Mouse (Mus musculus) MEL (cell line): ENCODE data around the gene Stk11. TPM values are rescaled to one million over a fixed set of nuclear protein-coding genes. Genes with fewer than 3 reads are reported as not detected.

Experiments
- DNase-seq: peaks from one replicate; pipeline ENCODE4 v3.0.0; 2011; ENCODE audit warnings: low read depth, low spot score
- H3K27ac ChIP-seq: 2 replicates; pipeline ENCODE4 v1.5.1; 2012; ENCODE audit warnings: low read depth, mild to moderate bottlenecking, control low read depth, low read length, moderate library complexity; ENCODE audit not compliant: control insufficient read depth
- H3K27me3 ChIP-seq, 2 experiments: fragments of 150-350 bp in 1 of 2; sonication (generic) in 1 of 2; 2 replicates each; pipeline ENCODE4 v1.6.1; 2012; ENCODE audit warnings: low read length in 2 of 2, mild to moderate bottlenecking in 2 of 2, improper control_type of control experiment in 1 of 2, moderate library complexity in 1 of 2; ENCODE audit not compliant: insufficient read depth in 2 of 2, control insufficient read depth in 1 of 2
- H3K36me3 ChIP-seq, 2 experiments: 2 replicates each; pipeline ENCODE4 v1.6.1; 2012 to 2014; ENCODE audit warnings: low read length in 2 of 2, improper control_type of control experiment in 1 of 2, inconsistent platforms in 1 of 2, mild to moderate bottlenecking in 1 of 2; ENCODE audit not compliant: insufficient read depth in 2 of 2, control insufficient read depth in 1 of 2
- H3K4me1 ChIP-seq, 2 experiments: fragments of 150-350 bp in 1 of 2; sonication (generic) in 1 of 2; 2 replicates each; pipeline ENCODE4 v1.6.1; 2012; ENCODE audit warnings: low read length in 2 of 2, improper control_type of control experiment in 1 of 2, mild to moderate bottlenecking in 1 of 2; ENCODE audit not compliant: insufficient read depth in 2 of 2, control insufficient read depth in 1 of 2
- H3K4me3 ChIP-seq, 2 experiments: fragments of 150-350 bp in 1 of 2; sonication (generic) in 1 of 2; 2 replicates each; pipeline ENCODE4 v1.5.1; 2012; ENCODE audit warnings: low read depth in 2 of 2, low read length in 2 of 2, mild to moderate bottlenecking in 2 of 2, moderate library complexity in 2 of 2, control low read depth in 1 of 2, improper control_type of control experiment in 1 of 2; ENCODE audit not compliant: control insufficient read depth in 1 of 2, insufficient read depth in 1 of 2
- H3K79me2 ChIP-seq: 2 replicates; pipeline ENCODE4 v1.6.1; 2012; ENCODE audit warnings: mild to moderate bottlenecking, low read length, moderate library complexity; ENCODE audit not compliant: control insufficient read depth, poor library complexity, insufficient read depth
- H3K9ac ChIP-seq: 2 replicates; pipeline ENCODE4 v1.6.1; 2012; ENCODE audit warnings: low read depth, mild to moderate bottlenecking, control low read depth, low read length, moderate library complexity; ENCODE audit not compliant: control insufficient read depth, poor library complexity, severe bottlenecking
- H3K9me3 ChIP-seq: fragments of 150-350 bp; sonication (generic); replicated peaks from 2 replicates; pipeline ENCODE4 v1.6.1; 2012; ENCODE audit warnings: mild to moderate bottlenecking, low read length, improper control_type of control experiment, moderate library complexity; ENCODE audit not compliant: insufficient read depth
- BHLHE40 ChIP-seq: IDR thresholded peaks from 2 replicates; pipeline ENCODE4 v1.6.1; 2012; ENCODE audit warnings: low read depth, mild to moderate bottlenecking, inconsistent platforms, low read length, improper control_type of control experiment, borderline replicate concordance
- CHD2 ChIP-seq: IDR thresholded peaks from 2 replicates; pipeline ENCODE4 v1.6.1; 2011; ENCODE audit warnings: low read length, improper control_type of control experiment
- CTCF ChIP-seq, 3 experiments: IDR thresholded peaks in 2 of 3; conservative IDR thresholded peaks in 1 of 3; 2 replicates each; pipeline ENCODE4 v1.5.1; 2011 to 2012; ENCODE audit warnings: low read length in 3 of 3, low read depth in 2 of 3, mild to moderate bottlenecking in 2 of 3, improper control_type of control experiment in 1 of 3, inconsistent platforms in 1 of 3, mixed read lengths in 1 of 3, moderate library complexity in 1 of 3; ENCODE audit not compliant: control insufficient read depth in 1 of 3, insufficient read depth in 1 of 3, poor library complexity in 1 of 3, severe bottlenecking in 1 of 3
- E2F4 ChIP-seq: IDR thresholded peaks from 2 replicates; pipeline ENCODE4 v1.6.1; 2011; ENCODE audit warnings: low read depth, low read length, improper control_type of control experiment, borderline replicate concordance
- ELF1 ChIP-seq: IDR thresholded peaks from 2 replicates; pipeline ENCODE4 v1.6.1; 2014; ENCODE audit warnings: low read depth, mild to moderate bottlenecking, inconsistent platforms, low read length, improper control_type of control experiment, moderate library complexity
- ETS1 ChIP-seq: IDR thresholded peaks from 2 replicates; pipeline ENCODE4 v1.6.1; 2012; ENCODE audit warnings: low read depth, mild to moderate bottlenecking, inconsistent platforms, low read length, improper control_type of control experiment, moderate library complexity
- GABPA ChIP-seq: IDR thresholded peaks from 2 replicates; pipeline ENCODE4 v1.6.1; 2012; ENCODE audit warnings: low read depth, mild to moderate bottlenecking, inconsistent platforms, low read length, improper control_type of control experiment, moderate library complexity
- GATA1 ChIP-seq: IDR thresholded peaks from 2 replicates; pipeline ENCODE4 v1.6.1; 2011; ENCODE audit warnings: low read depth, low read length, improper control_type of control experiment
- HCFC1 ChIP-seq: IDR thresholded peaks from 2 replicates; pipeline ENCODE4 v1.6.1; 2012; ENCODE audit warnings: low read depth, mild to moderate bottlenecking, inconsistent platforms, low read length, improper control_type of control experiment, moderate library complexity
- KAT2A ChIP-seq: conservative IDR thresholded peaks from 2 replicates; pipeline ENCODE4 v1.6.1; 2012; ENCODE audit warnings: low read depth, low read length, improper control_type of control experiment, inconsistent platforms
- MAFK ChIP-seq: IDR thresholded peaks from 2 replicates; pipeline ENCODE4 v1.6.1; 2011; ENCODE audit warnings: low read depth, mild to moderate bottlenecking, low read length, improper control_type of control experiment, borderline replicate concordance
- MAX ChIP-seq: IDR thresholded peaks from 2 replicates; pipeline ENCODE4 v1.6.1; 2011; ENCODE audit warnings: low read length, improper control_type of control experiment
- MAZ ChIP-seq: IDR thresholded peaks from 2 replicates; pipeline ENCODE4 v1.6.1; 2012; ENCODE audit warnings: low read depth, mild to moderate bottlenecking, inconsistent platforms, low read length, improper control_type of control experiment
- MEF2A ChIP-seq: IDR thresholded peaks from 2 replicates; pipeline ENCODE4 v1.6.1; 2014; ENCODE audit warnings: low read depth, mild to moderate bottlenecking, inconsistent platforms, low read length, improper control_type of control experiment; ENCODE audit not compliant: poor library complexity, insufficient replicate concordance, severe bottlenecking; ENCODE audit errors: extremely low read depth
- MXI1 ChIP-seq: IDR thresholded peaks from 2 replicates; pipeline ENCODE4 v1.6.1; 2011; ENCODE audit warnings: mild to moderate bottlenecking, low read depth, low read length, improper control_type of control experiment
- MYB ChIP-seq: IDR thresholded peaks from 2 replicates; pipeline ENCODE4 v1.6.1; 2011; ENCODE audit warnings: mild to moderate bottlenecking, low read depth, low read length, improper control_type of control experiment
- MYC ChIP-seq: IDR thresholded peaks from 2 replicates; pipeline ENCODE4 v1.6.1; 2011; ENCODE audit warnings: low read depth, mild to moderate bottlenecking, low read length, improper control_type of control experiment, moderate library complexity
- NELFE ChIP-seq: IDR thresholded peaks from 2 replicates; pipeline ENCODE4 v1.6.1; 2011; ENCODE audit warnings: low read depth, low read length, improper control_type of control experiment
- NRF1 ChIP-seq: IDR thresholded peaks from 2 replicates; pipeline ENCODE4 v1.6.1; 2014; ENCODE audit warnings: low read depth, mild to moderate bottlenecking, inconsistent platforms, low read length, improper control_type of control experiment, moderate library complexity; ENCODE audit not compliant: poor library complexity, insufficient read depth, severe bottlenecking
- POLR2A ChIP-seq, 2 experiments: IDR thresholded peaks; 2 replicates each; pipeline ENCODE4 v1.6.1; 2011 to 2012; ENCODE audit warnings: low read length in 2 of 2, mild to moderate bottlenecking in 2 of 2, control low read depth in 1 of 2, improper control_type of control experiment in 1 of 2, low read depth in 1 of 2, moderate library complexity in 1 of 2; ENCODE audit not compliant: control insufficient read depth in 1 of 2, insufficient read depth in 1 of 2, poor library complexity in 1 of 2
- POLR2AphosphoS2 ChIP-seq: IDR thresholded peaks from 2 replicates; pipeline ENCODE4 v1.6.1; 2011; ENCODE audit warnings: low read length, improper control_type of control experiment
- POLR2AphosphoS5 ChIP-seq: IDR thresholded peaks from 2 replicates; pipeline ENCODE4 v1.6.1; 2012; ENCODE audit warnings: low read depth, borderline replicate concordance, mild to moderate bottlenecking, inconsistent platforms, low read length, moderate library complexity, mixed read lengths
- RAD21 ChIP-seq: IDR thresholded peaks from 2 replicates; pipeline ENCODE4 v1.6.1; 2011; ENCODE audit warnings: mild to moderate bottlenecking, low read depth, low read length, improper control_type of control experiment
- RCOR1 ChIP-seq: IDR thresholded peaks from 2 replicates; pipeline ENCODE4 v1.6.1; 2012; ENCODE audit warnings: low read depth, mild to moderate bottlenecking, inconsistent platforms, low read length, improper control_type of control experiment
- SIN3A ChIP-seq: IDR thresholded peaks from 2 replicates; pipeline ENCODE4 v1.6.1; 2012; ENCODE audit warnings: low read length, improper control_type of control experiment, inconsistent platforms
- SMC3 ChIP-seq: IDR thresholded peaks from 2 replicates; pipeline ENCODE4 v1.6.1; 2011; ENCODE audit warnings: low read depth, low read length, improper control_type of control experiment
- TAL1 ChIP-seq: IDR thresholded peaks from 2 replicates; pipeline ENCODE4 v1.6.1; 2012; ENCODE audit warnings: mild to moderate bottlenecking, inconsistent platforms, low read length, moderate library complexity, mixed read lengths
- TBP ChIP-seq: IDR thresholded peaks from 2 replicates; pipeline ENCODE4 v1.8.0; 2011; ENCODE audit warnings: low read depth, low read length, improper control_type of control experiment
- UBTF ChIP-seq: IDR thresholded peaks from 2 replicates; pipeline ENCODE4 v1.6.1; 2012; ENCODE audit warnings: low read depth, mild to moderate bottlenecking, inconsistent platforms, low read length, improper control_type of control experiment, moderate library complexity, borderline replicate concordance; ENCODE audit not compliant: insufficient read depth
- USF1 ChIP-seq: IDR thresholded peaks from 2 replicates; pipeline ENCODE4 v1.6.1; 2014; ENCODE audit warnings: low read depth, mild to moderate bottlenecking, inconsistent platforms, low read length, improper control_type of control experiment, moderate library complexity
- USF2 ChIP-seq, 2 experiments: IDR thresholded peaks; 2 replicates each; pipeline ENCODE4 v1.6.1; 2011 to 2012; ENCODE audit warnings: improper control_type of control experiment in 2 of 2, low read length in 2 of 2, borderline replicate concordance in 1 of 2, inconsistent platforms in 1 of 2, low read depth in 1 of 2, mild to moderate bottlenecking in 1 of 2; ENCODE audit not compliant: insufficient read depth in 1 of 2
- ZC3H11A ChIP-seq: IDR thresholded peaks from 2 replicates; pipeline ENCODE4 v1.6.1; 2012; ENCODE audit warnings: low read depth, mild to moderate bottlenecking, inconsistent platforms, low read length, improper control_type of control experiment
- ZKSCAN1 ChIP-seq: IDR thresholded peaks from 2 replicates; pipeline ENCODE4 v1.6.1; 2012; ENCODE audit warnings: low read depth, mild to moderate bottlenecking, inconsistent platforms, low read length, improper control_type of control experiment, moderate library complexity
- ZMIZ1 ChIP-seq: IDR thresholded peaks from 2 replicates; pipeline ENCODE4 v1.6.1; 2012; ENCODE audit warnings: low read depth, mild to moderate bottlenecking, inconsistent platforms, low read length, improper control_type of control experiment, moderate library complexity
- ZNF384 ChIP-seq: IDR thresholded peaks from 2 replicates; pipeline ENCODE4 v1.6.1; 2012; ENCODE audit warnings: low read depth, mild to moderate bottlenecking, inconsistent platforms, low read length, improper control_type of control experiment
- polyA plus RNA-seq, 2 experiments: library from polyadenylated mRNA; stranded (reverse) in 1 of 2; unstranded in 1 of 2; fragments of >175 nt in 1 of 2; fragments of >200 nt in 1 of 2; gene quantifications; 2 replicates each; pipeline versions ENCODE4 v1.2.1 to v1.2.4; 2012; ENCODE audit warnings: low replicate concordance in 2 of 2, low read depth in 1 of 2; ENCODE audit not compliant: insufficient read length in 2 of 2, insufficient read depth in 1 of 2, missing spikeins in 1 of 2
- total RNA-seq: library from RNA; depleted of rRNA; stranded (reverse); fragments of 300-350 nt; gene quantifications from 2 replicates; pipeline ENCODE4 v1.2.3, GENCODE M21; 2012

Gene Stk11
- total and polyA plus RNA-seq, 3 experiments: 108 to 188 TPM; not detected in 1

GRCm38 (mm10) chr10:80138553-80139438 is 23.2 kb downstream of the Stk11 start, which contains the start of gene Atp5d:
Gene Atp5d (plus strand): TSS chr10:80138632.
- Histone ChIP-seq H3K4me3 (peak within 1 kb of the TSS; percentile 76 to 77), H3K27me3 (no peaks in the 10 kb centered on the region), H3K79me2 (peaks cover 24% of the 10 kb centered on the region), H3K9ac (peak within 1 kb of the TSS; percentile 89), H3K27ac (peak within 1 kb of the TSS; percentile 96), H3K4me1 (peaks cover 0 to 20% of the 10 kb centered on the region in 2 experiments; a peak in 3 of 4 replicates), H3K9me3 (no peaks in the 10 kb centered on the region), H3K36me3 (peaks cover 0 to 8% of the 10 kb centered on the region in 2 experiments; a peak in 2 of 4 replicates)
- DNase-seq: peak; percentile 48
- TF ChIP-seq ELF1: no peak
- no peak for TF ChIP-seq ZMIZ1
- no peak for TF ChIP-seq HCFC1
- no peak for TF ChIP-seq MAFK
- TF ChIP-seq RCOR1: no peak
- TF ChIP-seq ZNF384: no peak
- TF ChIP-seq CHD2: no peak
- no peak for TF ChIP-seq ZKSCAN1
- TF ChIP-seq POLR2AphosphoS5: no peak
- TF ChIP-seq MAZ: no peak; the same call in none of the 2 replicates
- TF ChIP-seq POLR2AphosphoS2: peak; percentile 35; the same call in 1 of the 2 replicates
- peak; percentile 65 to 68; a peak in 3 of 4 replicates for TF ChIP-seq POLR2A (IDR thresholded peaks at IDR 0.05; ENCODE audit: control insufficient read depth in 1 of 2, insufficient read depth in 1 of 2, low read depth in 1 of 2, low read length in 2 of 2, poor library complexity in 1 of 2)
- no peak for TF ChIP-seq ZC3H11A
- no peak for TF ChIP-seq RAD21
- TF ChIP-seq E2F4: no peak
- no peak for TF ChIP-seq SMC3
- TF ChIP-seq SIN3A: peak; percentile 71
- TF ChIP-seq MYB: no peak
- TF ChIP-seq USF2 (IDR thresholded peaks at IDR 0.05; ENCODE audit: borderline replicate concordance in 1 of 2, insufficient read depth in 1 of 2, low read depth in 1 of 2, low read length in 2 of 2): no peak
- peak; percentile 89 for TF ChIP-seq USF1
- TF ChIP-seq TAL1: no peak
- no peak for TF ChIP-seq GATA1
- TF ChIP-seq BHLHE40: peak; percentile 88
- no peak for TF ChIP-seq GABPA
- peak; percentile 81 for TF ChIP-seq MXI1
- TF ChIP-seq TBP: no peak
- no peak for TF ChIP-seq KAT2A
- TF ChIP-seq CTCF (IDR thresholded peaks at IDR 0.05 in 2 of 3, conservative IDR thresholded peaks at IDR 0.05 in 1 of 3; ENCODE audit: control insufficient read depth in 1 of 3, insufficient read depth in 1 of 3, low read depth in 2 of 3, low read length in 3 of 3, poor library complexity in 1 of 3, severe bottlenecking in 1 of 3): no peak
- TF ChIP-seq MAX: peak; percentile 38; the same call in 1 of the 2 replicates
- TF ChIP-seq ETS1: no peak
- no peak for TF ChIP-seq MYC
- TF ChIP-seq NELFE: peak; percentile 43; the same call in 1 of the 2 replicates
- no peak for TF ChIP-seq UBTF
- no peak for TF ChIP-seq MEF2A
- TF ChIP-seq NRF1: peak; percentile 43; the same call in 1 of the 2 replicates
